Mouse (Mus musculus) brown adipose tissue, adult 24 weeks (tissue): ENCODE measurements around the gene Tnpo1. TPM values are rescaled to one million over a fixed set of nuclear protein-coding genes. Genes with fewer than 3 reads are reported as not detected.
A peak's percentile ranks its signal among the peaks of the same experiment; 100 is the strongest.

Source experiments
- H3K27ac ChIP-seq: fragments of 200-500 bp; replicated peaks from 2 replicates; pipeline ENCODE4 v1.5.1; 2012; ENCODE audit warnings: low read depth, mild to moderate bottlenecking, low read length
- H3K4me1 ChIP-seq: fragments of 200-500 bp; 2 replicates; pipeline ENCODE4 v1.6.1; 2012; ENCODE audit warnings: low read length, mixed read lengths; ENCODE audit not compliant: control insufficient read depth, insufficient read depth, insufficient read length
- H3K4me3 ChIP-seq: fragments of 200-500 bp; 2 replicates; pipeline ENCODE4 v1.5.1; 2012; ENCODE audit warnings: low read depth, mild to moderate bottlenecking, low read length, moderate library complexity; ENCODE audit not compliant: insufficient read depth
- polyA plus RNA-seq: library from polyadenylated mRNA; stranded (reverse); fragments of >200 nt; gene quantifications from 2 replicates; pipeline ENCODE4 v1.2.4, GENCODE M21; 2012; ENCODE audit not compliant: missing spikeins, insufficient read depth, insufficient read length

The Tnpo1 gene
- polyA plus RNA-seq, 1 experiment: 36.6 TPM

DNA sequence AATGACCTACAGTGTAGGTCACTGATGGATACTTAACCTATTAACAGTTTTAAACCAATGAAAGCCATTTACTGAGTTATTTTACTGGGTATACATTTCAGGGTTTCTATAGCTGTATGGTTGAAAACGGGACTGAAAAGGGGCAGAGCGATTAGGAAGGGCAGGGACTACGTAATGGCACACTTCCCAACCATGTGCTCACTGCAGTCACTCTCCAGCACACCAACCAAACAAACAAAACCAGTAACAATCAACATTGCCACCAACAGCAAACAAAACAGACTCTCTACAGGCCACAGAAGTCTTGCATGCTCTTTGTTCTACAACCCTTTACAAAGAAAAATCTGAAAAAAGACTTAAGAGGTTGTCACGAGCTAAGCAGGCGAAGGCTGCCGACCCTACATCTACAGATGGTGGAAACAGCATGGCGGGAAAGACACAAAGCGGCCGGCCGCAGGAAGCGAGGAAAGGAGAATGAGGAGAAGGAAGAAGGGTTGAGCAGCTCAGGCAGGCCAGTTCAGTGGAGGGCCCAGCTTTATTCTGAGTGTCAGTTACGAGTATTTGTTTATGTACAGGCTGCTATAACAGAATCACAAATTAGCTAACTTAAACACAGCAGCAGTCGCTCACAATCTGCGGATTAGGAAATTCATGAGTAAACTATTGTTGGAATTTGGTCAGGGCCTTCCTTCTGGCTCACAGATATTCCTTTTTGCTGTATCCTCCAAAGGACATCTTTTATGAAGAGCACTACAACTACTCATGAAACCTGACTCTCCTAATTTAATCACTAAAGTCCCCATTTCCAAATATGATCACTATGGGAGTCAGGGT is 12.0 kb downstream of the Tnpo1 start:
- Histone ChIP-seq H3K4me1 (peaks cover 37% of the 10 kb centered on the region), H3K27ac (0 out of 2 replicates have a peak overlapping the region, but pooled peaks have one; percentile 17), H3K4me3 (no peak overlapping the region)

DNA sequence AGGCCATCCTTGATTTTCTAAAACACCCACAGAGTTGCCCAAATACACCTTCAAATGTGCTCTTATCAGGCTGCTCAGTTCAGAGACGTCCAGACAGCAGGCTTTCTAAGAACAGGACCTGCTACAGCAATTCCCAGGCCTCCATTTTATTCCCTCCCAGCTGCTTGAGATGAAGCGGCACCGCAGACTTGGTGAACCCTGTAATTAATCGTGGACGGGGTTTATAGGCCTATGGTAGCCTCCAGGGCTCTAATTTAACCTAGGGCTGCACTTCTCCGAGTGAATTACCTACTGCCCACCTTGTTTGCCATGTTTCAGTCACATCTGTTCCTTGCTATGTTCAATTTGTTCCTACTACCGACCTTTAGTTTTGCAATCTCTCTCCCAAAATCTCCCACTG is 13.0 kb downstream of the Tnpo1 start:
- peaks cover 34% of the 10 kb centered on the region for H3K4me1 ChIP-seq
- H3K4me3 ChIP-seq: no peak overlapping the region
- H3K27ac ChIP-seq: no peak overlapping the region

DNA sequence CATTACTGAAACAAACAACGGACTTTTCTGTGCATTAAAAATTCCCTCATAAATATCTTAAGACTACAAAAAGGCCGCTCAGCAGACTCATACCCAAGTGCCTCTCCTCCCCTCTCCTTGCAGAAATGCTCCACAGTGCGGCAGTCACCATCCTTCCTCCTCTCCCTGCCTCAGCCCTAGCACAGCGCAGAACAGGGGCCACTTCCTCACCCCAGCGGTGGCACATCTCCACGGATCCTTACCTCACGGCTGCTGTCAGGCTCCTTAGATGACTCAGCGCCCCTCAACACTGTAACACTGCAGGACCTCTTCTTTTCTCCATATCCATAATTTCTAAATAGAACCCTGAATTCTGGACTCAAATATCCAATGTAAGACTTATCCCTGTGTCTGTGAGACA is 13.6 kb downstream of the Tnpo1 start:
- H3K27ac ChIP-seq: no peak overlapping the region
- no peak overlapping the region for H3K4me3 ChIP-seq
- peaks cover 30% of the 10 kb centered on the region for H3K4me1 ChIP-seq

DNA sequence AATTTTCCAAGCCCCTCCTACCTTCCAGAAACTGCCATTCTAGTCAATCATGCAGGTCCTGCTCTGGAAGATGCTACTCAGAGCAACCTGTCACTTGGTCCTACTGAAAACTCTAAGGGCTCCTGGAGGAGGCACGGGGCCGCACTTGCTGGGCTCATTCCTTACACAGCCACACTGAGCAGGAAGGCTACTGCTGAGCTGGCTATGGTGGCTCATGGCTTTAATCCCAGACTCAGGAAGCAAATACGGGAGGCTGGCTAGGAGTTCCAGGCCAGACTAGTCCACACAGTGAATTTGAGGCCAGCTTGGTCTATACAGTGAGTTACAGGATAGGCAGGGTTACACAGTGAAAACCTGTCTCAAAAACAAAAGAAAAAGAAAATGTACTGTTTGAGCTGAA is 15.4 kb downstream of the Tnpo1 start:
- Histone ChIP-seq H3K4me1 (peaks cover 28% of the 10 kb centered on the region), H3K27ac (no peak overlapping the region), H3K4me3 (no peak overlapping the region)

DNA sequence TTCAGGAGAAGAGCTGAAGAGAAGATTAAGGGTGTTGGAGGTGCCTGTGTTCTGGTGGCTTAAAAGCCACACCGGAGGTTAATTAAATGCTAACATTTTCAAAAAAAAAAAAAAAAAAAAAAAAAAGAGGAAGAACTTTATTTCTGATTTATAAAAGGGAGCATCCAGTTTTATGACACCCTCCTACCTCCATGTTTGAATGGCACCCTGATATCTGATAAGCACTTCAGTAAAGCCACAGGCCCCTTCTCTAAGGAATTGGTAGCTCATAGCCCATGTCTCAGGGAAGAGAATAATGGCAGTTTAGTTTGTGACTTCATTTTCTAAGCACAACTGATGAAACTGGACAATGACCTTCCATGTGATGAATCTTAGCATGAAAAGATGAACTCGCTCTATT is 21.6 kb downstream of the Tnpo1 start:
- Histone ChIP-seq H3K4me3 (no peak overlapping the region), H3K27ac (no peak overlapping the region), H3K4me1 (peaks cover 2% of the 10 kb centered on the region; the same call in 1 of the 2 replicates)

DNA sequence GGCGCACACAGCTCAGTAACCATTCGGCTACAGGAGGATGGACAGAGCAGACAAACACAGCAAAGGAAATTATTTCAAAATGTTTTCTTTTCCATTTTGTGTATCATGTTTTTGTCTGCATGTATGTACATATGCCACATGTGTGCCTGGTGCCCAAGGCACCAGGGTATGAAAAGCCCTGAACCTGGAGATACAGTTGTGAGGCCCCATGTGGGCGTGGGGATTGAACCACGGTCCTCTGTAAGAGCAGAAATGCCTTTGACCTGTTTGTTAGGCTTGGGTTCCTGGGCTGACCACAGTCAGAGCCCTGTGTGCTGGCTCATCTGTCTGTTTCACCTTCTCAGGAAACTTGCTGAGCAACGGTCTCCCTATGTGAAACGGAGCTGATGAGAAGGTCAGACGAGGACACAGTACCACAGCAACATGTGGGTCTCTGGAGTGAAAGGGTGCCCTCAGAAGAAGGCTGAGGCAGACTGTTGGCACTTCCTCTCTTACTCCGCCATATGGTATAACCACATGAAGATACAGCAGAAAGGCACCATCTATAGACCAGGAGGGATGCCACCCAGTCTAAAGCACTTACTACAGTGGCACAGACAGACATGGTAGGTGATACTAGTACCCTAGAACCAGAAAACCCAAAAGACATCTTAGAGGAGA is 23.7 kb downstream of the Tnpo1 start:
- Histone ChIP-seq H3K27ac (no peak overlapping the region), H3K4me1 (no peaks in the 10 kb centered on the region; the same call in 1 of the 2 replicates), H3K4me3 (no peak overlapping the region)

DNA sequence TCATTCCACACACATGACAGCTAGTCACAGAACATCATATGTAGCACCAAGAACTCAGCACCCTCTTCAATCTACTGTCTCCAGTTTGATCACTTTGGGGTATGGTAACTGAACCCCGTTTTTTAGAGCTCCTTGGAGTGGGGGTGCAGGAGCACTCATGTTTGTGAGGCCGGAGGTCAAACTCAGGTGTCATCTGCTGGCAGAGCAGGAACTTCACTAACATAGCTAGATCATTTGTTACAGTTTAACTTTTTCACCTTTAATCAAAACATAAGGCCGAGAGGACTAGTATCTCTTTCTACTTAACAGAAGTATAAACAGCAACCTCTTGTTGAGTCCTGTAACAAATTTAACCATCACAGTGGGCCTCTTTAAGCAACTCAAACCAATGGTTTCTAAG is 26.6 kb downstream of the Tnpo1 start:
- H3K4me3 ChIP-seq: no peak overlapping the region
- H3K27ac ChIP-seq: no peak overlapping the region
- peaks cover 4% of the 10 kb centered on the region; the same call in 1 of the 2 replicates for H3K4me1 ChIP-seq

DNA sequence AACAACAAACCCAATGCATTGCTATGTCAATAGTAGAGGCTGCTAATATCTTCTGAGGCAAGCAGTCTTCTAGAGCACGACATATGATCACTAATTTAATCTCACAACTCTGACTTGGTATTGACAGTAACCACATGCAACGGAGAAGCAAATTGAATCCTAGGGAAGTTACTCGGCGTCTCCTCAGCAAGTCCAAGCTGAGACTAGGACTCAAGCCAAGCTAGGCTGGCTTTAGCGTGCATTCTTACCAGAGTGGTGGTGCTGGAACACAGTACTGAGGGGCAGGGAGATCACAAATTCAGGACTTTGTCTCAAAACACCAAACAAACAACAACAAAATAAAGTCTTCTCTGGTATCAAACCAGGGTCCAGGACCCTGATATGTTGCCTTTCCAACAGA is 28.6 kb downstream of the Tnpo1 start:
- Histone ChIP-seq H3K27ac (no peak overlapping the region), H3K4me1 (peaks cover 6% of the 10 kb centered on the region), H3K4me3 (no peak overlapping the region)

DNA sequence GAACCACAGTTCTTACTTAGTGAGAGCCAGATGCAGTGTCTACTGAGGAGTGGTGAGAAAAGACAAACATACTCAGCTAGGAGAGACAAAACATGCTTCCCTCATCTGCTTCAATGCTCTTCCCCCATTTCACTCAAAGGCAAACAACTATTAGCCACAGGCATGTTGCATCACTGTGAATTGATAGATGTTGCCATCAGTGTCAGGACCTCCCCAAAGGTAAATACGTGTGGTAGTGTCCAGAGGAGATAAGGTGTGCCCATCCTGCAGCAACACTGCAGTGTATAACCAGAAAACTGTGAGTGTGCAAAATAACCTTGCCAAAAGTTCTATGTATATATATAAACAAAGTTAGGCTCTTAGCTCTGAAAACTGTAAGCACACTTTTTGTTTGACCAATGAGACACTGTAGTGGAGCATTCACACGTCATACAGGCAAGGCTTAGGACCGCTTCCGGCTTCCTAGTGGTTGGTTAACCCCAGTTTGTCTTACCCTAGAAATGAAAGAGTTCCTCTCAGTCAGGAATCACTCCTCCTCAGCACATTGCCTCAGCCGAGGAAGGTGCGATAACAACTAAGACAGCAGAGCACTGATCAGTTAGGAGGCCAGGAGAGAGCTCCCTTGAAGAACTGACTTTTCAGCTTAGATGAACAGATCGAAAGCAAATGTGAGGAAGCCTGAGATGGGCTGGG is 29.6 kb downstream of the Tnpo1 start:
- Histone ChIP-seq H3K4me1 (peaks cover 6% of the 10 kb centered on the region), H3K27ac (no peak overlapping the region), H3K4me3 (no peak overlapping the region)

DNA sequence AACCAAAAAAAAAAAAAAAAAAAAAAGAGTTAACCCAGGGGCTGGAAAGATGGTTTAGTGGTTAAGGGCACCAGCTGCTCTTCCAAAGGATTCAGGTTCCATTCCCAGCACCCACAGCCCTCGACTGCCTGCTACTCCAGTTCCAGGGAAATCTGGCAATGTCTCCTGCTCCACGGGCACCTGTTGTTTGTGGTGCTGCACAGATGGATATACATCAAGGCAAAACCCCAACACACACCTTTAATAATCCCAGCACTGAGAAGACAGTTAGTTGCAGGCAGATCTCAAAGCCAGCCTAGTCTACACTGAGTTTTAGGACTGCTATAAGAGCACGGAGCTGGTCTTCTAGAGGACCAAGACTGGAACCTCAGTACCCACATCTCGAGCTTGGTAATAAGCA is 30.2 kb downstream of the Tnpo1 start:
- peaks cover 6% of the 10 kb centered on the region for H3K4me1 ChIP-seq

DNA sequence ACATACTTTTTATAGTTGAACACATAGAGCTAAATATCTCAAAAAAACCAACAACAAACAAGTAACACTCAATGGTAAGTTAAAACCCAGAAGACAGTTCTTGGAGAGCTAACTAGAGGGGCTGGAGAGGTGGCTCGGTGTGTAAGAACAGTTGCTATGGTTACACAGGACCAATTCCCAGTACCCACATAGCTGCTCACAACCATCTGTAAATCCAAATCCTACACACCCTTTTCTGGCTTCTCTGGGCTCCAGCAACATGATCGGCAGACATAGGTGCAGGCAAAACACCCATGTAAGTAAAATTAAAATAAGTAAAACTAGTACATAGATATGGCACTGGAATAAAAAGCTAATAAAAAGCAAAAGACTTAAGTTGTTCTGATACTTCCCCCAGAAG is 31.3 kb downstream of the Tnpo1 start:
- no peak overlapping the region for H3K27ac ChIP-seq
- H3K4me3 ChIP-seq: no peak overlapping the region
- peaks cover 6% of the 10 kb centered on the region for H3K4me1 ChIP-seq

More for the DNA sequence above, 30.2 kb downstream of the Tnpo1 start:
- Histone ChIP-seq H3K27ac (no peak overlapping the region), H3K4me3 (no peak overlapping the region)

DNA sequence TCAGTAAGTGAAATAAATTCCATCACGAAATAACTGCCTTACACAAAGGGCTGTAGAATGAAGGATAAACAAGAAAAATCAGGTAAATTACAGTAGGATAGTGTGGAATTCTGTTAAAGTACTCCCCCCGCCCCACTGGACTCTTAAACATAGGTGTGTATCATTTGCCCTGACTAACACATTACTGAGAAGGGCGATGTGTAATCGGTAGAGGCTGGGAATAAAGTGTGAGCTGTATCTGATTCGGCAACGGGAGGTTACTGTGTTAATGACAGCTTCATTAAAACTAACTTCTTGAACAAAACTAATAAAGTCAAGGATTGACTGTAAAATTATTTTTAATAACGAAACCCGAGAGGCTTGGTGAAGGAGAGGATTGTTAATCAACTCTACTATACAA is 34.7 kb downstream of the Tnpo1 start:
- no peak overlapping the region for H3K27ac ChIP-seq
- H3K4me1 ChIP-seq: peaks cover 8% of the 10 kb centered on the region
- H3K4me3 ChIP-seq: no peak overlapping the region

DNA sequence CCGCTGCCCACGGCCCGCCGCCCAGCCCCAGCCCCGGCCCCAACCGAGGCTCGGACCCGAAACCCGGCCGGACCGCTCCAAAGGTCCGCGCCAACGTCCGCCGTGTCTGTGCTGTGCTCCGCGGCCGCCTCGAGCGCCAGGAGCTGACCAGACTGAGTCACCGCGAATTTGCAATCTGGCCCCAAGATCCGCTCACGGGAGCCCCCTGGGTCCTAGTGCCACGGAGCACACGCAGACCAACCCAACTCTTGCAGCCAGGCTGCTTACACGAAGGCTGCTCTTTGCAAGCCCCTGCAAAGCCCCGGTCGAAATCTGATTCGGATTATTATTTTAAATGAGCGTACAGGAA is 35.3 kb downstream of the Tnpo1 start:
- H3K27ac ChIP-seq: no peak overlapping the region
- peak overlapping the region; percentile 57 for H3K4me3 ChIP-seq
- H3K4me1 ChIP-seq: peaks cover 8% of the 10 kb centered on the region

DNA sequence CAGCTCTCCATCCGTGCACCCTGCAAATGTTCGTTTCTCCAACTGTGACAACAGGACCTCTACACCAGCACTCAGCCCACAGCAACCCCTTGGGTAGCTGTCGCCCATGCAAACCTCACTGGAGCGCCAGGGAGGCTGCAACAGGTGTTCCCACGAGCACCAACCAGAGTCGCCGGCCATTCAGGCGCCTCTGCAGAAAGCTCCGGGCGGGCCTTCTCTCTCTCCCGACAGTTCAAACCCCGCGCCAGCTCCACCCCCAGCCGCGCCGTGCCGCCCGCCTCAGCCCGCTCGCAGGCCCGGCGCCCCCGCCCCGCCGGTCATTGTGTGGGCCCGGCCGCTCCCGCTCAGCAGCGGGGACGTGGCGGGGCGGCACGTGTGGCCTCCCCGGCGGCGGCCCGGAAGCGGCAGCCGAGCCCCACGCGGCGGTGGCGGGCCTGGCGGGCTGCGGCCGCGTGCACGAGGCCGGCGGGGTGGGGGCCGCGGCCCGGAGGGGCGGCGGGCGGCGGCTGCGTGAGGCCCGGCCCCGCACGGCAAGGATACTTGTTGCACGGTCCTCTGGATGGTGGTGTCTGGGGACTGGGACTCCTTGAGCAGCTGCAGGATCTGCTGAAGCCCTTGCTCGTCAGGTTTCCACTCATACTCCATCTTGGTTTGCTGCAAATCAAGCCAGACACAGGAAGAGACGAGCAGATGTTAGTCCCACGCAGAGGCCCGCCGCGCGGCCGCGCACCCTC is 35.9 kb downstream of the Tnpo1 start:
- Histone ChIP-seq H3K4me3 (peak overlapping the region; percentile 57), H3K27ac (no peak overlapping the region)

DNA sequence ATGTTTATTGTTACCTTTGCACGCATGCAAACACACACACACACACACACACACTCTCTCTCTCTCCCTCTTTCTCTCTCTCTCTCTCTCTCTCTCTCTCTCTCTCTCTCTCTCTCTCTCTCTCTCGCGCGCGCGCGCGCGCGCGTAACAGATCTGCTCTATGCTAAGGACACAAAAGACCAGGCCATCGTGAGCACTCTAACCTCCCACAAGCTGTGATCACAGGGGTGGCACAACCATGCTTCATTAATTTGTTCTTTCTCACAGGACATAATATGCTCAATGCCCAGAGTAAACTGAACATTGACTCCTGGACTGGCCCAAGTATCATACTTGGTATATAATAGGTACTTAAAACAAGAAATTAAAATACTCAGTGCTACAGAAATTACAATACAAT is 37.0 kb downstream of the Tnpo1 start:
- H3K27ac ChIP-seq: no peak overlapping the region
- no peak overlapping the region for H3K4me3 ChIP-seq
- peaks cover 4% of the 10 kb centered on the region for H3K4me1 ChIP-seq

More for the DNA sequence above, 35.9 kb downstream of the Tnpo1 start:
- peaks cover 6% of the 10 kb centered on the region for H3K4me1 ChIP-seq
